Mouse (Mus musculus) G1E (cell line): ENCODE measurements around the gene Mrpl54.
"Not testable (repeated sequence)": the region's sequence is repeated elsewhere in the genome, so short reads cannot be mapped to it uniquely, and the experiment has no call there.

Experiments
- CTCF ChIP-seq: IDR thresholded peaks from 2 replicates; pipeline ENCODE4 v1.5.1; 2012; ENCODE audit warnings: low read depth, low read length, inconsistent platforms, mixed read lengths
- GATA2 ChIP-seq: IDR thresholded peaks from 2 replicates; pipeline ENCODE4 v1.6.1; 2012; ENCODE audit warnings: low read depth, low read length, inconsistent platforms, borderline replicate concordance
- TAL1 ChIP-seq: conservative IDR thresholded peaks from 2 replicates; pipeline ENCODE4 v1.6.1; 2012; ENCODE audit warnings: low read depth, low read length, inconsistent platforms, mixed read lengths

- TF ChIP-seq TAL1, GATA2: not testable (repeated sequence)
- TF ChIP-seq CTCF: 0 out of 2 replicates have a peak, but pooled peaks have one; percentile 2
Observed at GRCm38 (mm10) chr10:81217267-81217666, 49.5 kb downstream of the Mrpl54 start.
